Mouse (Mus musculus) gastrocnemius, postnatal 4 days (tissue): ENCODE measurements at regions not wholly inside any gene's neighbourhood (a gene's known extent, or its start where the extent isn't known, plus 50 kb on each side); places are given as distances from the start of the nearest gene placed in this dataset.
"Not testable (repeated sequence)": the region's sequence is repeated elsewhere in the genome, so short reads cannot be mapped to it uniquely, and the experiment has no call there.

Experiments
- DNase-seq, 2 experiments: peaks; one replicate each; pipeline ENCODE4 v3.0.0; 2021 to 2022; ENCODE audit warnings: low spot score in 2 of 2, mixed read lengths in 2 of 2

DNA sequence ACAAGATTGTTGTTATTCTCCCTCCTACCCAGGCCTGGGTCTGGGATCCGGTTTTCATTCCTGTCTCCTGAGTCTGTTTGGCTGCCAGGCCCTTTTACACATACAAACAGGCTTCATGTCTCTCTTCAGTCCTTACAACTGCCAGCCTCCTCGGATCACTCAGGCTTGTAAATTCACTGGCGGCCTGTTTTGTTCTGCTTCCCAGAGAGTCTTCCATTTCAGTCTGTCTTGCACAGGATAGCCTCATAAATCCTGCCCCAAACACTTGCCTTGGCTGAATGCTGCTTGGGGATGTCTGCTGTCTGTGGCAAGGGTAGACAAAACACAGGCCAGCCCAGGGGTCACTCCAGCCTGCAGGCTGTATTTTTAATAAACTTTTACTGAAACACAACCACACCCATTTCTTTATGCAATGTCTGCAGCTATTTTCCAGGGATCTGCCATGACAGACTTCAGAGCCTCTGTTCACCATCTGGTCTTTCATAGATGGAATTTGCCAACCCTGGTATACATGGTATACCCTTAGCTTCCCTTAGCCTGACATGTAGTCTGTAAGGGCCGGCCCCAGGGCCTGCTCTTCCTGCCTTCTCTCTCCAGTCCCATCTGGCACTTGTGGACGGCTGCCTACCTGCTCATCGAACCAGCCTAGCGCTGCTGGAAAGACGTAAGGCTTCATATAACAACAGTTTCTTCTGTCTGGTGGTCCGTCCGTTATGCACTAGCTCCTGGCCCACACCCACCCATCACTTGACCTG is 149.0 kb upstream of the Mocs1 start:
- DNase-seq, result peak in 1 of 2 experiments; percentile 16

DNA sequence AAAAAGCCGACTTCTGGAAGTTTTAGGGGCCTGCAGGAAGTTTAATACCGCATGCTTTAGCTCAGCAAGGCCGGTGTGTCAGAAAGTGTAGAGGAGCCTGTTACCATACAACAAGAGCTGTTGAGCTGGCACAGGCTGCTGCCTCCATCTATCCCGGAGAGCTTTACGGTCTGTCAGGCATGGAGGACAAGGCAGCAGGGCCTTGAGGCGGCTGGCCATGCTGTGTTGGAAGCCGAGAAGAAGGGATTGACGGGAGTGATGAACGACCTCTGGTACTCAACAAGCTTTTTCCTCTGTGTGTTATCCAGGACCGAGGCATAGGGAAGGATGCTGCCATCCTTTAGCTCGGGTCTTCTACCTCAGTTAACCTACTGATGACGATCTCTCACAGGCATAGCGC is 146.8 kb upstream of the Mocs1 start:
- DNase-seq, result no peak

DNA sequence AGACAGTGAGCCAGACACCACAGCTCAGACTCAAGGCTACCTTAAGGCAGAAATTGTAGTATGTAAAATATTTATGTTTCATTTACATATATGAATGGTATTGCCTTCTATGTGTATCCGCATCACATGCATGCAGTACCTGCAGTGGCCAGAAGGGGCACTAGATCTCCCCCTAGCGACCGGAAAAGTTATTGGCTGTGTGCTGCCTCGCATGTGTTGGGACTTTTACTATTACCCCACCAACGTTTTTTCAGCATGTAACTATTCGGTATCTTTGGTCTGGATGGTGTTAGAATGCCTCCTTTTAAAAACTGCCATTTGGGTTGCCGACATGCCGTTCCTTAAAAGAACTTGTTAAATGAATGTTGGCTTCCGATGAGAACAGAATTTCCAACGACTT is 145.7 kb upstream of the Mocs1 start:
- DNase-seq, result no peak

- no peak for DNase-seq
Measured at GRCm38 (mm10) chr17:49283491-49283890, 144.7 kb upstream of the Mocs1 start.

- DNase-seq, result no peak
Measured at GRCm38 (mm10) chr17:49291636-49292035, 136.5 kb upstream of the Mocs1 start.

- DNase-seq, result no peak
Measured at GRCm38 (mm10) chr17:49304461-49304860, 123.7 kb upstream of the Mocs1 start.

- DNase-seq, result no peak
Measured at GRCm38 (mm10) chr17:49305116-49305515, 123.0 kb upstream of the Mocs1 start.

GRCm38 (mm10) chr17:49309079-49309478 is 119.1 kb upstream of the Mocs1 start:
- peak in 1 of 2 experiments; percentile 61 for DNase-seq

DNA sequence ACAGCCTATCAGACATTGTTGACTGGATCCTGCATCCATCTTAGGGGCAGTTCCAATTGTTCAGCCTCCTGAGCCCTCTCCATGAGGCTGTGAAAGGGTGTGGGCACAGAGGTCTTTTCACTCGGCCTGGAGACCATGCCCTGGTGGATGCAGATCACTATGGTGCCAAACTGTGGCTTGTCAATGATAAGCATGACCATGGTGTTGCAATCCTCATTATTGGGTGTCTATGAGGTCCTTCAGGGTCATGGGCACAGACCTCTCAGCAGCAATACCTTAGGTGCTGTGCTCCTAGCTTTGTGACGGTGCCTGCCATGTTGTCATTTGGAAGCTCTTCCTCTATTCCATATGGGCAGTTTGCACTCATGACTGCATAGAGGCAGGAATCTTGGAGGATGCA is 114.0 kb upstream of the Mocs1 start:
- DNase-seq, result no peak

- DNase-seq, result no peak
Measured at GRCm38 (mm10) chr17:49327524-49327923, 100.6 kb upstream of the Mocs1 start.

DNA sequence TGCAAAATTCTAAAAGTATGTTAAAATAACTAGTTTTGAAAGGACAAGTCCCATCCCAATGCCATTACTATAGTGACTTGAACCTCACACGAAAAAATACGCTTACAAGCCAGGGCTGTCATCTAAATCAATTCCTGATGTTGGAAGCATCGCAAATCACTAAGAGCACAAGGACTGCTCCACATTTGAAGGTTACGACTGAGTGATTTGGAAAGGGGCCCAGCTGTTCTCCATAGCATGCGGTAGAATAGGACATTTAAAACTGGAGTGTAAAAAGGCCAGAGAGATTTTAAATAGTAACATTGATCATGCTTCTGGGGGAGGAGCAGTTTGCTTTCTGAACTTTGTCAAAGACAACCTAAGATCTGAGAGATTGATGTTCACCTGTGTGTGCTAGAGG is 92.8 kb upstream of the Mocs1 start:
- DNase-seq, result no peak

DNA sequence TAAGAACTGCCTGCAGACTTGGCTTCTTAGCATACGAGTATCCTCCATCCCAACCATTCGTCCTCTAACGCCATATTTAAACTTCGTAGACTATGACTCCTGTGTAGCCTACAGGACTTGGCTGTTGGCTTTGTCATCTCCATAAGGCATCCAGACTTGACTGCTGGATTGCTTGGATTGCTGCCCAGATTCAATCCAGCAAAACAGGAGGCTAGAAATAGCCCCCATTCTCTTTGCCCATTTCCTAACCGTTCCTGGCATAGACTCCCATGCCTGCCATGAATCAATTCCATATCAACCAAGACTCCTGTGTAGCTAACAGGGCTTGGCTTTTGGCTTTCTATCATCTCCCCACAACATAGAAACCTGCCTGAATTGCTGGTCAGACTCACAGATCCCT is 90.3 kb upstream of the Mocs1 start:
- no peak for DNase-seq

DNA sequence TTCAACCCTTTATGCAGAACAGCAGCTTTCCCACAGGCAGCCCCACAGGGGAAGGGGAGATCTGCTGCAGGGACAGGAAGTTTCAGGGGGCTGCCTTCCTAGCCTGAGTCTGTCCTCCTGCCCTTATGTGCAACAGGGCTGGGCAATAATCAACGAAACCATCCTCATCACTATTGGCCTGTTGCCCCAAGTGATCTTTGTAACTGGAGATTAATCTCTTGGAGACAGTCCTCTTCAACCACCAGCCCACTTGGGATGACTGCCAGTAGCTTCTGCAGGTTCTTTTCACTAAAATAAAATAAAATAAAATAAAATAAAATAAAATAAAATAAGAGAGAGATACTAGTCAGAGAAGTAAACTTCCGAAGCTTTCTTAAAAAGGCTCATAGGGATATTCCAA is 85.5 kb upstream of the Mocs1 start:
- DNase-seq, result no peak

DNA sequence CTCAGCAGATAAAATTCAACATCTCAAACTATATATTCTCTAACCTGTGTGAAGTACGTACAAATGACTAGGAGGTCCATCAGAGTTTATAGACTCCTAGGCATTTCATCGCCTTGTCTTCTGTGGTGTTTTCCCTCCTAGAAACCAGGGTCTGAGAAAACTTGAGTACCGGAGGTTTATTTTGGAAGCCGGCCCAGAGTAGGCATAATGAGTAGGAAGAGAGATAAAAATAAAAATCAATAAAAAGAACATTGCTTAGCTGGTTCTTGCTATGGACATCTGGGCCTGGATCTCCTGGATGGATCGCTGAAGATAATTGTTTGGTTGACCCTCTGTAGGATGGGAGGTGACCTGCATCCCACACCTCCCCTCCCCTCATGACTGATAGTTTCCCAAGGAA is 81.5 kb upstream of the Mocs1 start:
- DNase-seq, result no peak

- DNase-seq, result no peak
Measured at GRCm38 (mm10) chr17:49349328-49349727, 78.8 kb upstream of the Mocs1 start.

DNA sequence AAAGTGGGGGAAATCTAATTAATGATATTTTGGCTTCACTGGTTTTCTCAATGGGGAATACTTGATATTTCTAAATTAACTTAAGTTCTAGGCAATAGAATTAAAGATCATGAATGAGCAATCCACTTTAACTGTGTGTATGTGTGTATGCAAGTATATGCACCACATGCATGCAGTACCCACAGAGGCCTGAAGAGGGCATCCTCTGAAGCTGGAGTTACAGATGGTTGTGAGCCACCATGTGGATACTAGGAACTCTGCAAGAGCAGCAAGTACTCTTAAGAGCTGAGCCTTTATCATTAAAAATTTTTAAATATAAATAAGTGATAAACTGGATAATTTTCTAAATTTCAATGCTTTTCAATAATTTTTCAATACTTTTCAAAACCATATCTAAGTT is 69.0 kb upstream of the Mocs1 start:
- DNase-seq, result no peak

DNA sequence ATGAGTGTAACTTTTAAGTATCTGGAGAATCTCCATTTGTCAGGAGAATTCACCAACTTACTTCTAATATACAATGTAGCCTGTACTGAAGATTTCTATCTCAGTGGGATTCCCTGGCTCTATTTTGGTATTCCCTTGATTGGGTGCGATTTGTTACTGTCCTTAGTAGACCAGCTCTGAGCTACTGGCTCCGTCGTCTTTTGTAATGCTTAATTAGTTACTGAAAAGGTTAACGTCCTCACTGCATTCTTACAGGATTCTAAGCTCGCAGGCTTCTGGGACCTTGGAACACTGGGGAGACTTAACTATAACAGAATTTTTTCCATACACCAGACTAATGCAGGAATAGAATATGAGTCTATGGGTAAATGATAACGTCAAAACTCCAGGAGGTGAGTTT is 67.9 kb upstream of the Mocs1 start:
- DNase-seq, result not testable (repeated sequence)

DNA sequence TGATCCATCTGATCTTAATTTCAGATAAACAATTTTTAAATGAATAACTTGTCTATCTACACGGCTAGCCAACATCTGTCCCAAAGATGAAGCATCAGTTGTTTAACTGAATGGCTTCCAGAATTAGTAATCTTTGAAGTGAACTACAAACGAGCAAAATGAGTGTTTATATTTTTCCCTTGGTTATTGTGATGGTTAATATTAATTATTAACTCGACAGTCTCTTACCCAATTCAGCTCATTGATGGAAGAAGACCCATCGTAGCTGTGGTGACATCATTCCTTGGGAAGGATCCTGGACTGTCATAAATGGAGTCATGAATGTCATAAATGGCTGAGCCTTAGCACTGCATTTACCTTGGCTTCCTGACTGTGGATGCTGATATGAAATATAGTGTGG is 60.4 kb upstream of the Mocs1 start:
- no peak for DNase-seq

DNA sequence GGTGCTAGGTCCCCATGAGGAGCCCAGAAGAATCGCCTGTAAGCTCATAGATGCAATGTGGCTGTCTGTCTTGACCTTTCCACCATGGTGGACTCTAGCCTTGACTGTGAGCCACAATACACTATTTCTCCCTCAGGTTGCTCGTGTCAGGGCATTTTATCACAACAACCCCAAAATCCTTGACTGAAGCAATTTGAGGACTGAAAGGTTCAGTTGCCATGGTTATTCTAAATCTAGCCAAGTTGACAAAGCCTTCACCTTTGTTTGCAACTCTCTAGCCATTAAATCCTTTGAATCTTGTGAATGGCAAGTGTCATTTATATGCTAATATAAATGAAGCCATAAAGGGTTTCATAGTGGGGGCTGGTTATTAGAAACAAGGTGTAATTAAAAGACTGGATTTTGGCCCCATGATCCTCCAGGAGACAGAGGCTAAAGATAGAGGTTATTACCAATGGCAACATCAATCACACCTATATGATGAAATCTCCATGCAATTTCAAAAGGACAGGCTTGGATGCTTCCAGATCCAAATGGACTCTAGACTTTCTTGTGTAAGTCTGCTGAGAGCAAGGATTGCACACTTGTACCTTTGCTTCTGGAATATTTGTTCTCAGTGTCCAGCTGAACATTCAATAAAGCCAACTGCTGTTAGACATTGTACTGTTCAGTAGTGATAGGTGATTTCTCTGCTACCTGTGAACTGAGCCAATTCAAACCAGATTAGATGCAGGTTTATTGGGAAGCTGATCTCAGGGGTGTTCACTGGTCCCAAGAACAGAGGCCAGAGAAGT is 59.5 kb upstream of the Mocs1 start:
- DNase-seq, result no peak

GRCm38 (mm10) chr17:49377626-49378025 is 50.5 kb upstream of the Mocs1 start:
- DNase-seq, result no peak
